Mouse (Mus musculus): Measurements from ENCODE around the gene Scfd2.

GRCm38 (mm10) chr5:74293513-74293912 is 238.0 kb downstream of the Scfd2 start:
- TF ChIP-seq CTCF (IDR thresholded peaks at IDR 0.05; ENCODE audit: low read depth) (no peak), EP300 (optimal IDR thresholded peaks at IDR 0.05) (no peak)

Measured in stomach, postnatal 0 days (tissue).